Mouse (Mus musculus): ENCODE data around the gene Smarcd3. TPM values are rescaled to one million over a fixed set of nuclear protein-coding genes. Genes with fewer than 3 reads are reported as not detected.

The Smarcd3 gene
- total RNA-seq, 2 experiments from 2014 or later = 27.9 to 30.6 TPM

GRCm38 (mm10) chr5:24622386-24623040 is 1.7 kb downstream of the Smarcd3 start:
- no peak for DNase-seq (ENCODE audit: low spot score in 2 of 2)

- DNase-seq (ENCODE audit: low spot score in 2 of 2) = no peak
Observed at GRCm38 (mm10) chr5:24620626-24621025, 3.6 kb downstream of the Smarcd3 start.

DNA sequence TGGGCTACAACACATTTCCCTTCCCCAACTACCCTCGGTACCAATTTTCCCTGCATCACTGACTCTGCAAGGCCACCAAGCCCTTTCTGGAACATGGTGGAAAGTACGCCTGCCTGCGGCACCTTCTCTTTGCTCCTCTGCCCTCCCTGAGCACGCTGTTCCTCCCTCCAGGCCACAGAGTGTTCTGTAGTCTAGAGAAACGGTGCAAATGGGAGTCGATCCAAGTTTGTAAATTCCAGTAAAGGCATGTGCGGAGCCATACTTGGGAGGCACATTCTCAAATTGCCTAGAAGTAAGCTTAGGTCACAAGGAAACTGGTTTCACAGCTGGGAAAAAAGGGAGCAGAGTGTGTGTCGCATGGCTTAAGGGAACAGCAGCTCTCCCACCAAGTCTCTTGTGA is 4.1 kb downstream of the Smarcd3 start:
- DNase-seq (ENCODE audit: low spot score in 2 of 2) = no peak

- DNase-seq (ENCODE audit: low spot score in 2 of 2) = no peak
Observed at GRCm38 (mm10) chr5:24618921-24619320, 5.3 kb downstream of the Smarcd3 start.

DNA sequence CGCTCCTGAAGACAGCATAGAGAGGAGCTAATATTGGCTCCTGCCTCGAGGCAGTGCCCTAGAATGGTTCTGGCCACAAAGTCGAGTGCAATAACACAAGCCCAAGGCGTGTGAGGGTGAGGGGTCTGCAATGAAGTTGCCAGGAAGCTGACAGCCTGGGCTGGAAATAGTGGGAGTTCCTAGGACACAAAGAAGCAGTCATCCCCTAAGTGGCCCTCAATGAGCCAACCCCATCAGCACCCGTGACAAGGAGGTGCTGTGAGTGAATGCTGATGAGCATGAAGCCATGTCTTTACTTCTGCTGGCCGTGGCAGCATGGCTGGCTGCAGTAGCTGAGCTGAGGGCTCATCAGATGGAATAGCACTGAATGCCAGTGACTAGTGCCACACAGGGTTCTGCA is 9.1 kb downstream of the Smarcd3 start:
- DNase-seq (ENCODE audit: low spot score in 2 of 2) = no peak

- DNase-seq (ENCODE audit: low spot score in 2 of 2) = no peak
Observed at GRCm38 (mm10) chr5:24612302-24612649, 11.9 kb downstream of the Smarcd3 start.

DNA sequence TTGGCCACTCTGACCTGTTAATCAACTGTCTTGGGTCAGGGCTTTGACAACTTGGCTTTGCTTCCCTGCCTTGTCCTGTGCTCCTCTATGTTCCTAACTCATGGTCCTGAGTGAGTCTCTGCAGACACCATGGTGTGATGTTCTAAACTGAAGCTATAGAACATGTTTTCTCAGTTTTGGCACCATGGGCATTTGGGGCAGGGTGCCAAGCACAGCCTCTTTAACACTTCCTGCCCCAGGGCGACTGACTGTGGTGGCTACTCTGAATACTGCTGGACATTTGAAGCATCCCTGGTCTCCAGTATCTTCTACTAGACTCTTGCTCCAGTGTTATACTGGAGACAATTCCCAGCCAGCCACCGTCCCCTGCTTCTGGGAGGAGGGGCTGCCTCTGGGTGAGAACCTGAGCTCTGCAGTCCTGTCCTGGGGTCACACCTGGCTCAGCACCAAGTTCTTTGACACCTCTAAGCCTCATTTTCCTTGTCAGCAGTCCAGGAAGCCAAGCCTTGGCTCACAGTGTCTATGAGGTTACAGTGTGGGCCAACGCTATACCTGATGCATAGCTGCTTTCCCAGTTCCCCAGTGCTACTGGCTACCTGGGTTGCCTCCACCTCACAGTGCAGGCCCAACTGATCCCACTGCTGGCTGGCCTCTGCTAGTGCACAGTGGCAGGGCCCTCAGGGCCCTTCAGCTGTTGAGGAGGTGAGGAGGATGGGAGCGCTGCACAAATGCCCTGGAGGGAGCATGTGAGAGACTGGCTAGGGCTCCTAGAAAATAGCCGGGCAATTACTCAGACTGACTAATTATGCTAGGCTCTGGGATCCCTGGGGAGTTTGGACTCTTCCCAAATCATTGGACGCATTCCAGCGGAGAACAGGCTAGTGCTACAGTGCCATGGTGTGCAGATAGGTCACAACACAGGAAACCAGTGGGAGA is 12.6 kb downstream of the Smarcd3 start:
- DNase-seq (ENCODE audit: low spot score in 2 of 2) = no peak

DNA sequence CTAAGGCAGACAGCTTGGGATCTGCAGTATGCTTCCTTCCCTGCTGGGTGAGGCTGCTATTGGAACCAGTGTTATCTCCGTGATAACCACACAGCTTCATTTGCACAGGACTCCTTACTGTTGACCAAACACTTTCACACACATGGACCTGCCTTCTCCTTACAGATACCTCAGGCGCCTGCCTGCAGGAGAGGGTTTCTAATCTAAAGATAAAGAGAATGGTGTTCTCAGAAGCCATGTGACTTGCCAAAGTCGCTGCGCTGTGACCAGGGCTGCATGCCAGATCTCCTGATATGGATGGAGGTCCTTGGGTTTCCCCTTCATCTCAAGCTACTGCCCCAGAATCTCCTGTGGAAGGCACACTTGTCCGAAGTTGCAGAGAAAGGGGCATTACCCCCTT is 14.8 kb downstream of the Smarcd3 start:
- DNase-seq (ENCODE audit: low spot score in 2 of 2) = no peak

- DNase-seq (ENCODE audit: low spot score in 2 of 2) = no peak
Observed at GRCm38 (mm10) chr5:24605980-24606665, 18.1 kb downstream of the Smarcd3 start.

DNA sequence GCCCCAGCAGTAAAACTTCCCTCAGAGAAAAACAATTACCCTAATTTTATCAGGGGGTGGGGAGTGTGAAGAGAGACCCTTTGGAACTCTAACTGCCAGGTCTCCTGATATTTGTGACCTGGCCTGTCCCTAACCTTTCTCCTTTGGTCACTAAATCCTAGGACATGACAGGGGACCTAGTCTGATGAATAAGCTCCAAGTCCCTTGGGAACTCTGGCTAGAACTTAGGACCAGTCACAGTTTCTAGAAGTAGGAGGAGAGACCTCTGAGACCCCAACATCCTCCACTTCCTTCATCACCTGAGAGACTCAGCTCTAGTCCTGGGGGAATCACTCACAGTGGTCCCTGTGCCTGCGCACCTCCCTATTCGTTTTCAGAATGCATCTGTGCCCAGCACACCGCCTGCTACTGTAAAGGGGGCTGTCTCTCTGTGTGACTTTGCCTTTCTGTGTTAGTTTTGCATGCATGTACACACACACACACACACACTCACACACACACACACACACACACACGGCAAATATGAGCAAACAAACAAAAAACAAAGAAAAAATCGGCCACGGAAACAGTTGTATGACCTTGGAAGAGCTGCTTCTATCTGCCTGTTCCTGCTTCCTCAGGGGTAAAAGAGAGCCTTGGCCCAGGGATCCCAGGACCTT is 18.8 kb downstream of the Smarcd3 start:
- no peak for DNase-seq (ENCODE audit: low spot score in 2 of 2)

GRCm38 (mm10) chr5:24604656-24605100 is 19.5 kb downstream of the Smarcd3 start:
- peak; percentile 75 to 87 for DNase-seq (ENCODE audit: low spot score in 2 of 2)

DNA sequence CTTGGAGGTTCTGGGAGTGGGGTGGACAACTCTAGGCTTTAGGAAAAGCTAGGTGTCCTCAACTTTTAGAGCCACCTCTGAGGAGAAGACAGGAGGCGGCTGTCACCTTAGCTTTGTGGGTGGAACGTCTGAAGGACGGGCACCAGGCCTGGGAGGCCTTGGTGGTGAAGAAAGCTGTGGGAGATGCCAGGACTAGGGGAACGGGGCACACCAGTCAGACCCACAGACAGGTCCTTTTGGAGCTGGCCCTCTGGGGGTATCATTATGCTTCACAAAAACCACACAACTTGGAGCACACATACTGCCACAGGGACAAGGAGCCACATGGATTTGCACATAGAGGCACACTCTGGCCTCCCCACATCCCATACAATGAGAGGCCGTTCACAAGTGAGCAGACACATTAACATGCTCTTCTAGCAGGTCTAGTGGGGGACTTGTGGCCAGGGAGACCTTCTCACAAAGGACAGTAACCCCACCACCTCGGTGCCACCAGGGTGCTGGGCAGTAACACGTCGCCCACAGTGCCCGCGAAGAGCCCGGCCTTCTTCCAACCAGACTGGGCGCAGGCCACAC is 20.0 kb downstream of the Smarcd3 start:
- DNase-seq (ENCODE audit: low spot score in 2 of 2) = no peak

DNA sequence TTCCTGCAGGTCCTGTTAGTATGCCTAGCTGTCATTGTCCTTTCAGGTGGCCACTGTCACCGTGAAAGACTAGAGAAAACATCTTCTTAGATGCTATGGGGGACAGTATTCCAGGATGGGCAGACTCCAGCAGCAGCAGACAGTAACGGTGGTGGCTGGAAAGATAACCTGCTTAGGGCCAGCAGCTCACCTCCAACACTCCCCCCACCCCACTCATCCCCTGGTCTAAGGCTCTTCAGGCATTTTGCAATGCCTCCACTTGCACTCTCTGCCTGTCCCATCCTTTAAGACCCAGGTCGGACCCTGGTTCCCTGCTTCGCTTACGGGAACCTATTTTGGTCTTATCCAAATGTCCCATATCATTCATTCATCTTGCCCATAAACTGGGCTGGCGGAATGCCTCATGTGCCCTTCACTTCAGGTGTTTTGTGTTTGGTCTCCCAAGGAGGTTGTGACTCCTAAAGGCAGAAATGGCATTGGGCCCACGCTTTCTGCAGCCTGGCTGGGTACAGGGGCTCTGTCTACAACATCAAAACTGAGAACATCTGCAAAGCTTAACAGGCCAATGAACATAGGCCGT is 20.7 kb downstream of the Smarcd3 start:
- DNase-seq (ENCODE audit: low spot score in 2 of 2) = no peak

DNA sequence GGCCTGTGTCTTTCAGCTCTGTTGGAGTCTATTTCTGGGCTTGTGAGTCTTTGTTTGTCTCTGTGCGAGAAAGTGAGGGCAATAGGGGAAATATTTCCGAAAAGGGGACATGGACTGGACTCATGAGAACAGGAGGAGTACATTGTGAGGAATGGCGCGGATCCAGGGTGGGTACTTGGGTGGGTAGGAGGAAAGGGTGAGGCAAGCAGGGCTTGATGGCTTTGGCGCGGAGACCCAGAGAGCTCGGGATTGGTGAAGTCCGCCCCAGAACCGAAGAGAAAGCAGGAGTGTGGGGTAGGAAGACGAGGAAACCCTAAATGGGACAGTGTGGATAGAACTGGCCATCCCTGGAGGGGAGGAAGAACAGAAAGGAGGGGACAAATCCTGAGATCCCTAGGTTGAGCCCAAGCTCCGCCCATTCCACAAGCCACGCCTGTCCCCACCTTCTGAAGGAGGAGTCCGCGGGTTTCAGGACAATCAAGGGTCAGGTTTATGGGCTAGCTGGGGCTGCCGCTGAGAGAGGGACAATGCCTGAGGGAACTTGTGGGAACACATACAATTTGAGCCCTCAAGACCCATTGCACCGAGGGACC is 21.4 kb downstream of the Smarcd3 start:
- DNase-seq (ENCODE audit: low spot score in 2 of 2) = peak; percentile 57 to 66

DNA sequence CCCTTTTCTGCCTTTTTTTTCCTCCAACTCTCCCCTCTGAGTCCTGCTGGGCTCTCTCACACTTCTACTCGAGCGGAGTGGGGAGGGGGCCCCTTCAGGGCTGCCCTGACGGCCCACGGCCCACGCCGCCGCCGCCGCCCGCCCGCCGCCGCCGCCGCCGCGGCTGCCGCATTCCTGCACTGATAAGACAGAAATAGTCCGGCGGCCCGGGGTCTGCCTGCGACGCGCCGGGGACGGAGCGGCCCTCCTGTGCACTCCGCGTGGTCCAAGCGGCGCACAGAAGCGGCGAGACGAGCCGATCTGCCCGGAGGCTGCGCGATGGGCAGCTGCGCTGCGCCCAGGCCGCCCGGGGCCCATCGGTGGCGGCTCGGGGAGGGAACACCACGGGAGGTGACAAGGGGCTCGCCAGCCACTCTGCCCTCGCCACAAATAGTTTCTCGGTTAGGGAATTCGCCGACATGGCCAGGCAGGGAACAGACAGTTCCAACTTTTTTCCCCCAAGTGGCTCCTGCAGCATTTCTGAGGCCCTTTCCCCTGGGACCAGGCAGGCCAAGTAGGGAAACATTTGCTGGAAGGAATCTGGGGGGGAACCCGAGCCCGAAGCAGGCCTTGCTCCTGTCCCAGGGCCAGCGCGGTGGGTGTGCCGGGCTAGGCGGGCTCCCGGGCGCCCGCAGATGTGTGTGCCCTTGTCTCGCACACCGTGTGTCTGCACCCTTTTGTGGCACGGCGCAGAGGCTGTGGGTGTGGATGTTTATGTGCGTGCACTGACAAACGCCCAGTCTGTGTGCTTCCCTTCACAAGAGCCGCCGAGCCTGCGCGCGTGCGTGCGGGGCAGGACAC is 22.1 kb downstream of the Smarcd3 start:
- DNase-seq (ENCODE audit: low spot score in 2 of 2) = peak; percentile 50 to 57

- no peak for DNase-seq (ENCODE audit: low spot score in 2 of 2)
Observed at GRCm38 (mm10) chr5:24601071-24601835, 23.0 kb downstream of the Smarcd3 start.

GRCm38 (mm10) chr5:24600236-24600635 is 24.0 kb downstream of the Smarcd3 start:
- DNase-seq (ENCODE audit: low spot score in 2 of 2) = no peak

DNA sequence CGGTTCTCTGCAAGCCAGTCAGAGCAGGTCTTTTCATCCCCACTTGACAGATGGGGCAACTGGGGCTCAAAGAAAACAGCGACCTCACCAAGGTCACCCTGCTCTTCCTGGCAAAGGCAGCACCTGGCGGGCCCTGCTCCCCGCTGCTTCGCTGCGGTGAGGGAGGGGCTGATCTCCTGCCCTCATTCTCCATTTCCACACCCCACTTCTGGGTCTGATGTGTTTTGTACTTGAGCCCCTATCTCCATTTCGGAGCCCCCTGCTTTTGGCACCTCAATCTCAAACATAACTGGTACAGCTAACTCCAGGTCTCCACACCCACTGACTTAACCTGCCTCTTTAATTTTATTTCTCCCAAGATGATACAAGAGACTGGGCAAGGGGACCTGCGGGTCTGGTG is 25.1 kb downstream of the Smarcd3 start:
- no peak for DNase-seq (ENCODE audit: low spot score in 2 of 2)

Data from adrenal gland, postnatal 4 days (tissue).